Mouse (Mus musculus) heart, postnatal 0 days (tissue): ENCODE results near the gene Asb5. TPM values are rescaled to one million over a fixed set of nuclear protein-coding genes. Genes with fewer than 3 reads are reported as not detected.

ENCODE experiments used
- ATAC-seq: fragments of 200-750 bp; cut with Nextera tagmentation; 2 replicates; pipeline ENCODE4 v1.8.0; 2017; ENCODE audit warnings: low read depth, moderate number of reproducible peaks, moderate library complexity; ENCODE audit not compliant: insufficient read depth
- DNase-seq: peaks from one replicate; pipeline ENCODE4 v3.0.0-alpha.2; 2016; ENCODE audit warnings: low spot score
- H3K27ac ChIP-seq: fragments of 300-500 bp; sonication (generic); 2 replicates; pipeline ENCODE4 v1.5.1; 2014; ENCODE audit warnings: low read depth, mild to moderate bottlenecking
- H3K27me3 ChIP-seq: fragments of 300-500 bp; sonication (generic); 2 replicates; pipeline ENCODE4 v1.6.1; 2014; ENCODE audit warnings: low read length, mixed read lengths; ENCODE audit not compliant: control insufficient read depth, insufficient read depth
- H3K36me3 ChIP-seq: fragments of 300-500 bp; sonication (generic); replicated peaks from 2 replicates; pipeline ENCODE4 v1.6.1; 2014; ENCODE audit warnings: low read length, mixed read lengths; ENCODE audit not compliant: control insufficient read depth, insufficient read depth
- H3K4me1 ChIP-seq: fragments of 300-500 bp; sonication (generic); 2 replicates; pipeline ENCODE4 v1.6.1; 2014; ENCODE audit warnings: antibody characterized with exemption; ENCODE audit not compliant: control insufficient read depth, insufficient read depth
- H3K4me2 ChIP-seq: fragments of 300-500 bp; sonication (generic); 2 replicates; pipeline ENCODE4 v1.6.1; 2014; ENCODE audit warnings: low read depth, mild to moderate bottlenecking, low read length, moderate library complexity
- H3K4me3 ChIP-seq: fragments of 300-500 bp; sonication (generic); 2 replicates; pipeline ENCODE4 v1.5.1; 2014; ENCODE audit warnings: low read depth, low read length
- H3K9ac ChIP-seq: fragments of 300-500 bp; sonication (generic); replicated peaks from 2 replicates; pipeline ENCODE4 v1.6.1; 2014; ENCODE audit warnings: low read depth, low read length, mixed read lengths
- H3K9me3 ChIP-seq: fragments of 300-500 bp; sonication (generic); replicated peaks from 2 replicates; pipeline ENCODE4 v1.6.1; 2016; ENCODE audit warnings: low read length; ENCODE audit not compliant: control insufficient read depth
- CTCF ChIP-seq: IDR thresholded peaks from 2 replicates; pipeline ENCODE4 v1.5.1; 2016; ENCODE audit warnings: antibody characterized with exemption, control low read depth, low read depth
- EP300 ChIP-seq: IDR thresholded peaks from 2 replicates; pipeline ENCODE4 v1.6.1; 2016; ENCODE audit warnings: antibody characterized with exemption, low read depth
- WGBS: fragments of 180-500 bp; shearing (Covaris S2); extraction: QIAGEN DNeasy Blood & Tissue Kit; methylation state at CpG from one replicate; pipeline ENCODE4 v1.1.7; 2014; 5-methylcytosine and 5-hydroxymethylcytosine counted together
- polyA plus RNA-seq: library from polyadenylated mRNA; unstranded; fragments of >200 nt; fragmentation: Nextera tagmentation; extraction: Ambion mirVana; gene quantifications from 2 replicates; pipeline ENCODE4 v1.2.1, GENCODE M21; 2015
- total RNA-seq: library from RNA; depleted of rRNA; stranded (reverse); fragments of >200 nt; gene quantifications from 2 replicates; pipeline ENCODE4 v1.2.3, GENCODE M21; 2014; ENCODE audit warnings: low replicate concordance

Asb5 gene
- total and polyA plus RNA-seq, 2 experiments from 2014 or later = 2.2 to 6.6 TPM

GRCm38 (mm10) chr8:54548383-54548782, 19.0 kb downstream of the Asb5 start:
- WGBS = 55% methylated on average over 6 of the region's 6 CpGs
- no peaks in the 10 kb centered on the region for H3K27me3 ChIP-seq
- H3K4me1 ChIP-seq = peaks cover 7% of the 10 kb centered on the region; the same call in 1 of the 2 replicates
- no peak overlapping the region for H3K4me3 ChIP-seq
- H3K9me3 ChIP-seq = no peaks in the 10 kb centered on the region
- ATAC-seq = peak; percentile 67
- H3K27ac ChIP-seq = no peak overlapping the region
- no peak overlapping the region for H3K9ac ChIP-seq
- H3K4me2 ChIP-seq = no peak overlapping the region
- DNase-seq = no peak
- TF ChIP-seq CTCF = no peak
- no peaks in the 10 kb centered on the region for H3K36me3 ChIP-seq

DNA sequence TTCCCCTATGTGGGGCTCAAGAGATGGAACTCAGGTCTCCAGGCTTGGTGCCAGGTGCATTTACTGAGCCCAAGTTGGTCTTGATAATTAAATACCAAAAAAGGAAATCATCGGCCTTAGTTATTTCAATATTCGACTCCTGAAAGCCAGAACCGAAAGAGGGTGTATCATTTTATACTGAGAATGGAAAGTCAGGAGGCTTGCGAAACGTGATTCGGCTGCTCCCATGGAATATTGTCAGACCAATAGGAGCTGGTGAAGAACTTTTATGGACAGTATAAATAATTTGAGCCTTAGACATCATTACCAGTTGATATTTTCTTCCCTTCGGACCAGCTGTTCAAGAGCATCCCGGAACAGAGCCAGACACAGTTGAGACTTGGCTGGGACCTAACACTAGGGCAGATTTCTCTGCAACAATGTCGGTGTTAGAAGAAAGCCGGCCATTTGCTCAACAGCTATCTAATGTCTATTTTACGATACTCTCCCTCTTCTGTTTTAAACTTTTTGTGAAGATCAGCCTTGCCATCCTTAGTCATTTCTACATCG, 20.7 kb downstream of the Asb5 start:
- H3K4me3 ChIP-seq = no peak overlapping the region
- no peak for ATAC-seq
- peaks cover 7% of the 10 kb centered on the region; the same call in 1 of the 2 replicates for H3K4me1 ChIP-seq
- H3K27me3 ChIP-seq = no peaks in the 10 kb centered on the region
- no peak overlapping the region for H3K9ac ChIP-seq
- TF ChIP-seq EP300 = no peak
- TF ChIP-seq CTCF = no peak
- no peak overlapping the region for H3K27ac ChIP-seq
- no peak overlapping the region for H3K4me2 ChIP-seq
- H3K9me3 ChIP-seq = no peaks in the 10 kb centered on the region
- H3K36me3 ChIP-seq = no peaks in the 10 kb centered on the region
- 92% methylated on average over 12 of the region's 12 CpGs for WGBS
- DNase-seq = no peak

DNA sequence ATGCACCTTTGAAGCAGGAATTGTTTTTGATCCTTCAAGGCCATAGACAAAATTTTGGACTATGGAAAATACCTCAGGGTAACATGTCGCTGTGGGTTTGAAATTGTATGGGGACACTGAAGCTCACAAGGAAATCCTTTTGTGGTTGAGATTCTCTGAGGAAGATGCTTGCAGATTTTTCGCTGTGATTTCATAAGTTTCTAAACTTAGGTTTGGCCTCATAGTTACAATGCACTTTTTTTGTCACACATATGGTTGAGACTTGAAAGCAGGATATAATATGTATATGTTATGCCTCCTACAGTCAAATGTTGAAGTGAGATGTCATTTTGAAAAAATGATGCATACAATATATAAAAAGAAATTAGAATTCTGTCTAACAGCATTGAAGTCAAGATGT, 25.5 kb downstream of the Asb5 start:
- no peaks in the 10 kb centered on the region for H3K27me3 ChIP-seq
- H3K4me2 ChIP-seq = no peak overlapping the region
- no peak overlapping the region for H3K4me3 ChIP-seq
- no peaks in the 10 kb centered on the region for H3K9me3 ChIP-seq
- H3K36me3 ChIP-seq = no peaks in the 10 kb centered on the region
- no peak for ATAC-seq
- TF ChIP-seq CTCF = no peak
- no peak for TF ChIP-seq EP300
- no peak overlapping the region for H3K27ac ChIP-seq
- no peak overlapping the region for H3K9ac ChIP-seq
- WGBS = 78% methylated on average over 2 of the region's 2 CpGs
- no peak for DNase-seq
- H3K4me1 ChIP-seq = no peaks in the 10 kb centered on the region

DNA sequence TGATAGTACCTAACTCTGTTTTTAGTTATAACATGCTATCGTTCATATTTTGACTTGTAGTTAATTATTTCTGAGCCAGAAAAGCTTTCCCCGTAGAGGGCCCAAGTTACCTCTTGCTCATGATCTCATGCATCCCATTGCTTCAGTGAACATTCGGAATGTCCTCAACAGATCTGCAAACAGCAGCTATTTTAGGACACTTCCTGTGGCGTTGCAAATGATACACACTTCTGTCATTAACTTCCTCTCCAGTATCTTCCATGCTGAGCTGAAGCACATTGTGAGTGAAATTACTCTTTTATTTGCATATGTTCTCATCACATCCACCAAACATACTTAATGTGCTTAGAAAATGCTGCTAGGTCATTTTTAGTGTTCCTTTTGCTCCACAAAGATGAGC, 32.8 kb downstream of the Asb5 start:
- no peak overlapping the region for H3K4me2 ChIP-seq
- H3K9ac ChIP-seq = no peak overlapping the region
- 0 out of 2 replicates have a peak, but pooled peaks cover 10% of the 10 kb centered on the region for H3K4me1 ChIP-seq
- no peaks in the 10 kb centered on the region for H3K9me3 ChIP-seq
- H3K27me3 ChIP-seq = no peaks in the 10 kb centered on the region
- 19% methylated on average over 4 of the region's 4 CpGs for WGBS
- H3K4me3 ChIP-seq = no peak overlapping the region
- H3K36me3 ChIP-seq = no peaks in the 10 kb centered on the region
- ATAC-seq = no peak
- TF ChIP-seq CTCF (no peak), EP300 (no peak)
- peak; percentile 21 for DNase-seq
- no peak overlapping the region for H3K27ac ChIP-seq

DNA sequence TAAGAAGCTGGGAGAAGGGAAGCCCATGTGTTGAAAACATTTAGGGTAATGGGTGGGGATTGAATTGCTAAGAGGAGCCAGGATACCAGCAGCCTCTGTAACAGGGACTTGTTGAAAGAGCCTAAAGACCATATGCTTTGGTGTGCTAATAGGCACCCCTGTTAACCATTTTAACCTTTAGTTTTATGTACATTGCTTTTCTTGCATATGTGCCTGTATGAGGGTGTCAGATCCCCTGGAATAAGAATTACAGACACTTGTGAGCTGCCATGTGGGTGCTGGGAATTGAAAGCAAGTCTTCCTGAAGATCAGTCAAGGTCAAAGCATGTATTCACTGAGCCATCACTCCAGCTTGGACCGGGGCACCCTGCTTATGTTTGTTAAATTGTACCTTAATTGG, 35.8 kb downstream of the Asb5 start:
- H3K27ac ChIP-seq = no peak overlapping the region
- H3K36me3 ChIP-seq = no peaks in the 10 kb centered on the region
- no peaks in the 10 kb centered on the region for H3K9me3 ChIP-seq
- ATAC-seq (no peak), DNase-seq (no peak)
- WGBS = 92% methylated on average over 1 of the region's 1 CpGs
- no peaks in the 10 kb centered on the region for H3K27me3 ChIP-seq
- TF ChIP-seq CTCF (no peak), EP300 (no peak)
- no peak overlapping the region for H3K9ac ChIP-seq
- no peak overlapping the region for H3K4me3 ChIP-seq
- H3K4me2 ChIP-seq = no peak overlapping the region
- H3K4me1 ChIP-seq = peaks cover 11% of the 10 kb centered on the region; the same call in 1 of the 2 replicates

- TF ChIP-seq EP300 = no peak
- TF ChIP-seq CTCF = no peak
- Histone ChIP-seq H3K27ac (no peak overlapping the region), H3K9ac (no peak overlapping the region), H3K9me3 (no peaks in the 10 kb centered on the region), H3K27me3 (no peaks in the 10 kb centered on the region), H3K4me2 (no peak overlapping the region), H3K4me3 (no peak overlapping the region), H3K4me1 (peaks cover 17% of the 10 kb centered on the region), H3K36me3 (no peaks in the 10 kb centered on the region)
- ATAC-seq (no peak), DNase-seq (no peak)
- WGBS = 86% methylated on average over 7 of the region's 7 CpGs
Measured at GRCm38 (mm10) chr8:54565603-54566260, 36.4 kb downstream of the Asb5 start.
